Mouse (Mus musculus): ENCODE measurements around the gene Scai. TPM values are rescaled to one million over a fixed set of nuclear protein-coding genes. Genes with fewer than 3 reads are reported as not detected.

Scai gene
- polyA plus RNA-seq, 1 experiment from 2014 or later: 12.1 TPM

DNA sequence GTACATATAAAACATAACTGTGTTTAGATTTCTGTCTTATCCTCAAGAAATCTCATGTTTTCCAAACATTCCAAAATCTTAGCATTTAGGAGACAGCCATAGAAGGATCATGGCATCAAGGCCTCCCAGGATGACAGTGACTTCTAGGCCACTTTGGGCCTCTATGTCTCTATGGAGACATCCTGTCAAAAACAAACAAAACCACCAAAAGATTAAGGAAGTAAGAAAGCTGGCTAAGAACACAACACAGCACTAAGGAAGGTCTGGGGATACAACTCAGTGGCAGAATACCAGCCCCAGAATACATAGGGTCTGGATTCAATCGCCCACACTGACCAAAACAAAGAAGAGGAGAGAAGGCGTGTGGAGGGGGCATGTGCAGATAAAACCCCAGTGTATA, 12.8 kb upstream of the Scai start:
- no peak overlapping the region for H3K4me2 ChIP-seq (ENCODE audit: low read length)
- no peak overlapping the region for H3K4me3 ChIP-seq (ENCODE audit: low read depth, low read length)
- DNase-seq (ENCODE audit: low spot score) (no peak), ATAC-seq (no peak)
- H3K27ac ChIP-seq (ENCODE audit: low read depth, low read length): no peak overlapping the region
- H3K4me1 ChIP-seq (ENCODE audit: control insufficient read depth, insufficient read depth, low read length): no peaks in the 10 kb centered on the region
- WGBS: 86% methylated on average over 2 of the region's 2 CpGs
- no peaks in the 10 kb centered on the region for H3K9me3 ChIP-seq (replicated peaks; ENCODE audit: control insufficient read depth, low read length)
- H3K27me3 ChIP-seq (replicated peaks; ENCODE audit: control insufficient read depth, insufficient read depth, low read length): no peaks in the 10 kb centered on the region
- H3K36me3 ChIP-seq (ENCODE audit: control insufficient read depth, insufficient read depth, low read length): peaks cover 26% of the 10 kb centered on the region
- H3K9ac ChIP-seq (ENCODE audit: low read length): no peak overlapping the region

DNA sequence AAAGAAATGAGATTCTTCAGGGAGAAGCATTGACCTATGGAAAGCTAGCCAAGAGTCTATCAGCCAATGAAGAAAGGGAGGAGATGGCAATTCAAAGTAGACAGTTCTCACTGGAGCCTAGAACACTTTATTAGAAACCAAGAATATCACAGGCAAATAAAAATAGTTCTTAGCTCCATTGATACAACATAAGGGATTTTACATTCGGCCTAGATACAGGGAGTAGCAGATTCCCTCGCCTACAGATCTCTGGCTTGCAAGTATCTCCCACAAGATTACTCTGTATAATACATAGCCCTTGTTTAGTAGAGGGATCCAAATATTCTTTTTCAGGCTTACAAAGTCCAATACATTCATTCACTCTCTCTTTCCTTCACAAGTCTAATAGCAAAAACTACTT, 4.3 kb upstream of the Scai start:
- H3K36me3 ChIP-seq (ENCODE audit: control insufficient read depth, insufficient read depth, low read length): peaks cover 17% of the 10 kb centered on the region
- H3K9me3 ChIP-seq (replicated peaks; ENCODE audit: control insufficient read depth, low read length): no peaks in the 10 kb centered on the region
- H3K4me2 ChIP-seq (ENCODE audit: low read length): no peak overlapping the region
- no peaks in the 10 kb centered on the region for H3K4me1 ChIP-seq (ENCODE audit: control insufficient read depth, insufficient read depth, low read length)
- no peak overlapping the region for H3K9ac ChIP-seq (ENCODE audit: low read length)
- no peaks in the 10 kb centered on the region for H3K27me3 ChIP-seq (replicated peaks; ENCODE audit: control insufficient read depth, insufficient read depth, low read length)
- DNase-seq (ENCODE audit: low spot score) (no peak), ATAC-seq (no peak)
- no peak overlapping the region for H3K27ac ChIP-seq (ENCODE audit: low read depth, low read length)
- WGBS: 94% methylated on average over 2 of the region's 2 CpGs
- H3K4me3 ChIP-seq (ENCODE audit: low read depth, low read length): no peak overlapping the region

DNA sequence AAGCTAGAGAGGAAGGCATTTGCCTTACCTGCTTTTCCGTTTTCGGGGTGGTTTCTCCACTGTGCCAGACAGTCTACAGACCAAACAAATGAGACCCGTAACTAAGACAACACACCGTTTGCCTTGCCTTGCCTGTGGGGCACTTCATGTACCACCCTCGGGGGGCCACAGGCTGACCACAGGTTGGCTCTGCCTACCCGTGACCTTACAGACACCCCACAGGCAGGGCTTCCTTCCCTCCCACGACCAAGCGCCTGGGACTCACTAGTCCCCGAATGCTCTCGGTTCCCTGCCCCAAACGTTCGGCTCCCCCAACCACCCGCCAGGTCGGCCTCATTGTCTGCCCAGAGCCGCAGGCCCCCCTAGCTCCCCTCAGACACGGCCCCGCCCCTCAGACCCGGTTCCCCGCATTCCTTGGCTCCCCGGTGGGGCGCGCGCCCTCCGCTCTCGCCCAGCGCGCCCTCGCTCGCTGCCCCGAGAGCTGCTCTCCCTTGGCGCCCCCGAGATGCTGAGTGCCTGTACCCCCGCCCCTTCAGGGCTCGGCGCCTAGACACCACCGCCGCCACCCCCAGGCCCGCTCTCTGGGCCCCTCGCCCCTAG, 473 bp downstream of the Scai start:
- peaks cover 16% of the 10 kb centered on the region; the same call in 1 of the 2 replicates for H3K36me3 ChIP-seq (ENCODE audit: control insufficient read depth, insufficient read depth, low read length)
- H3K9ac ChIP-seq (ENCODE audit: low read length): peak overlapping the region; percentile 96
- WGBS: under 1% methylated on average over 39 of the region's 39 CpGs
- H3K9me3 ChIP-seq (replicated peaks; ENCODE audit: control insufficient read depth, low read length): no peaks in the 10 kb centered on the region
- DNase-seq (ENCODE audit: low spot score): peak; percentile 77
- H3K4me3 ChIP-seq (ENCODE audit: low read depth, low read length): peak overlapping the region; percentile 86
- H3K4me2 ChIP-seq (ENCODE audit: low read length): peak overlapping the region; percentile 74
- H3K27me3 ChIP-seq (replicated peaks; ENCODE audit: control insufficient read depth, insufficient read depth, low read length): no peaks in the 10 kb centered on the region
- peak overlapping the region; percentile 97 for H3K27ac ChIP-seq (ENCODE audit: low read depth, low read length)
- H3K4me1 ChIP-seq (ENCODE audit: control insufficient read depth, insufficient read depth, low read length): peaks cover 6% of the 10 kb centered on the region
- ATAC-seq: peak; percentile 87

DNA sequence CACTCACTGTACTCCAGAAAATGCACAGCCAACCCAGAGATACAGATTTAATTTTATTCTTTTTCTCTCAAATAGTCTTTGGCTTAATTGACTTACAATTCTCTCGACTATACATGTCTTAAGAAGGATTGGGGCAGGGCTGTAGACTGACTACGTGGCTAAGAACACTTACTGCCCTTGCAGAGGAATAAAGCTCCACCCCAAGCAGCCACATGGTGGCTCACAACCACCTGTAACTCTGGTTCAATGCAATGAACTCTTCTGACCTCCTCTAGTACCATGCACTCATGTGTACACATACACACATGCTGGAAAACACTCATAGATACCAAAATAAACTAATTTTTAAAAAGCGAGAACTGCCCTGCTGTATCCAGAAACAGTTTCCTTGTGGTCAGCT, 4.6 kb downstream of the Scai start:
- DNase-seq (ENCODE audit: low spot score) (no peak), ATAC-seq (no peak)
- peaks cover 6% of the 10 kb centered on the region for H3K4me1 ChIP-seq (ENCODE audit: control insufficient read depth, insufficient read depth, low read length)
- no peak overlapping the region for H3K27ac ChIP-seq (ENCODE audit: low read depth, low read length)
- no peaks in the 10 kb centered on the region for H3K27me3 ChIP-seq (replicated peaks; ENCODE audit: control insufficient read depth, insufficient read depth, low read length)
- no peak overlapping the region for H3K9ac ChIP-seq (ENCODE audit: low read length)
- no peaks in the 10 kb centered on the region for H3K9me3 ChIP-seq (replicated peaks; ENCODE audit: control insufficient read depth, low read length)
- 85% methylated on average over 3 of the region's 3 CpGs for WGBS
- no peak overlapping the region for H3K4me3 ChIP-seq (ENCODE audit: low read depth, low read length)
- H3K4me2 ChIP-seq (ENCODE audit: low read length): no peak overlapping the region
- peaks cover 34% of the 10 kb centered on the region; the same call in 1 of the 2 replicates for H3K36me3 ChIP-seq (ENCODE audit: control insufficient read depth, insufficient read depth, low read length)

DNA sequence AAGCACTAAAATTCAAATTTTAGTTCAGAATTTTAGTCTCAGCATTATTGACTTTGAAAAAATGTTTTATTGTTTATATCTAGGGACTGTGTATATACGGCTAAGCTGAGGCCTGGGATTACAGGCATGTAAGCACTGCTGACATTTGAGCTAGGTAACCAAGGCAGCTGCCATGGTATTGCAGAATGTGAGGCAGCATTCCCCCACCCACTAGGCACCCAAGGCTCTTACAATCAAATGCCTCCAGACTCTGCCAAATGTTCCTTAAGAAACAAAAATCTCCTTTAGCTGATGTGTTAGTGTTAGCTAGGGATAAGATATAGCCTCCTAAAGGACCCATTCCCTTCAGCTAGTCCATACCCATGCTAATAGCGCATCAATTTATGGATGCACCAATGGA, 6.9 kb downstream of the Scai start:
- Histone ChIP-seq H3K4me3 (ENCODE audit: low read depth, low read length) (no peak overlapping the region), H3K27ac (ENCODE audit: low read depth, low read length) (no peak overlapping the region), H3K36me3 (ENCODE audit: control insufficient read depth, insufficient read depth, low read length) (peaks cover 49% of the 10 kb centered on the region; the same call in 1 of the 2 replicates), H3K9me3 (replicated peaks; ENCODE audit: control insufficient read depth, low read length) (no peaks in the 10 kb centered on the region), H3K4me2 (ENCODE audit: low read length) (no peak overlapping the region), H3K27me3 (replicated peaks; ENCODE audit: control insufficient read depth, insufficient read depth, low read length) (no peaks in the 10 kb centered on the region), H3K9ac (ENCODE audit: low read length) (no peak overlapping the region), H3K4me1 (ENCODE audit: control insufficient read depth, insufficient read depth, low read length) (no peaks in the 10 kb centered on the region; the same call in 1 of the 2 replicates)
- ATAC-seq: no peak
- WGBS: 96% methylated on average over 2 of the region's 2 CpGs
- DNase-seq (ENCODE audit: low spot score): no peak

DNA sequence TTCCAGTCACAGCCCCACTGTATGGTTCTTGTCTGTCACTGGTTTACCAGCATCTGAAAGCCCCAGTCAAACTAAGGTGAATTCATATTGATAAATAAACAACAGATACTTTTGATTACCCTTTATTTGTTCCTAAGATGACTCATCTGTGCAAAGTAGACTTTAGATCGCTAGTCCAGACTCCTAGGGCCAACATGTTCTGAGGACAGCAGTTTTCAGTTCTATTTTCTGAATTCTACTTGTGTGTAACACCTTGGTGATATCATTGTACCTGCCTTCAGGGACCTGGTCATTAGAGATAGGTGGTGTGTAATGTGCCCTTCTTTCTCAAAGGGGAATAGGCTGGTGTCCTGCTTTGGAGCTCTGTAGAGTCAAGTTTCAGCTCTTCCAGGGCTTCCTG, 29.5 kb downstream of the Scai start:
- Histone ChIP-seq H3K27me3 (replicated peaks; ENCODE audit: control insufficient read depth, insufficient read depth, low read length) (no peaks in the 10 kb centered on the region), H3K9me3 (replicated peaks; ENCODE audit: control insufficient read depth, low read length) (no peaks in the 10 kb centered on the region), H3K4me2 (ENCODE audit: low read length) (no peak overlapping the region), H3K27ac (ENCODE audit: low read depth, low read length) (no peak overlapping the region), H3K9ac (ENCODE audit: low read length) (no peak overlapping the region), H3K4me3 (ENCODE audit: low read depth, low read length) (no peak overlapping the region), H3K36me3 (ENCODE audit: control insufficient read depth, insufficient read depth, low read length) (peaks cover 7% of the 10 kb centered on the region; the same call in 1 of the 2 replicates), H3K4me1 (ENCODE audit: control insufficient read depth, insufficient read depth, low read length) (no peaks in the 10 kb centered on the region)
- WGBS: 94% methylated on average over 1 of the region's 1 CpGs
- ATAC-seq (no peak), DNase-seq (ENCODE audit: low spot score) (no peak)

DNA sequence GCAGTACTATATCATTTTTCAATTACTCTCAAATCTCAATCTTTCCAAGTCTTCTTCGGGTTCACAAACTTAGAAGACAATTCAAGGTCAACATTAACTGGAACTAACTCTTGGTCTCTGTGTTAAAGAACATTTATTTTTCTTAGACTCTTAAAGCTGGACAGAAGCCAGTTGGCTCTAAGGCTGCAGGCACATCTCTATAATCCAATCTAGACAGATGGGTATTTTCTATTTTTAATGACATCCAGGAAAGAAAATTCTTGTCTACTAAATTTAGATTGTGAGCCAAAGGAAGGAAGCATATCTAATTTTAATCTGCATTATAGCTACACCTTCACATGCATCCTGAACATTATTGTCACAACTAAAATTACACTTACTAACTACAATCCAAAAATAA, 32.6 kb downstream of the Scai start:
- Histone ChIP-seq H3K9ac (ENCODE audit: low read length) (no peak overlapping the region), H3K4me3 (ENCODE audit: low read depth, low read length) (no peak overlapping the region), H3K4me2 (ENCODE audit: low read length) (no peak overlapping the region), H3K27ac (ENCODE audit: low read depth, low read length) (no peak overlapping the region), H3K27me3 (replicated peaks; ENCODE audit: control insufficient read depth, insufficient read depth, low read length) (no peaks in the 10 kb centered on the region), H3K4me1 (ENCODE audit: control insufficient read depth, insufficient read depth, low read length) (no peaks in the 10 kb centered on the region), H3K36me3 (ENCODE audit: control insufficient read depth, insufficient read depth, low read length) (peaks cover 7% of the 10 kb centered on the region; the same call in 1 of the 2 replicates), H3K9me3 (replicated peaks; ENCODE audit: control insufficient read depth, low read length) (no peaks in the 10 kb centered on the region)
- ATAC-seq (no peak), DNase-seq (ENCODE audit: low spot score) (peak; percentile 41)
- WGBS: 91% methylated on average over 1 of the region's 1 CpGs

DNA sequence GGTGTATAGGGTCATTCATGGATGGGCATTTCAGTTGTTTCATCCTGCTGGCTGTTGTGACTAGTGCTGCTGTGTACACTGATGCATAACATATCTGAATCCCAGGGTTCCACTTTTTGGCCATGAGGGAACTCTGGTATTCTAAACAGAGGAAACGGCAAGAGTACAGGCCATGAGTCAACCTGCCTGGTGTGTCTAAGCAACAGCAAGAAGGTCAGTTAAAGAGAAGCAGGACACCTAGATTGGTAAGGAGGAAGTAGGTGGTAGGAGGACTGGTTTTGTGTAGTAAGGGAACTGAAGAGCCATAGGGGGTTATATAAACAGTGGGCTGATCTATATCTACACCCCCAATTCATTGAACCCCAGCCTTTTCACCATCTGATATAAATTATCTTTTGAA, 33.7 kb downstream of the Scai start:
- Histone ChIP-seq H3K9me3 (replicated peaks; ENCODE audit: control insufficient read depth, low read length) (no peaks in the 10 kb centered on the region), H3K9ac (ENCODE audit: low read length) (no peak overlapping the region), H3K4me2 (ENCODE audit: low read length) (no peak overlapping the region), H3K27ac (ENCODE audit: low read depth, low read length) (no peak overlapping the region), H3K36me3 (ENCODE audit: control insufficient read depth, insufficient read depth, low read length) (peaks cover 7% of the 10 kb centered on the region; the same call in 1 of the 2 replicates), H3K27me3 (replicated peaks; ENCODE audit: control insufficient read depth, insufficient read depth, low read length) (no peaks in the 10 kb centered on the region), H3K4me1 (ENCODE audit: control insufficient read depth, insufficient read depth, low read length) (no peaks in the 10 kb centered on the region), H3K4me3 (ENCODE audit: low read depth, low read length) (no peak overlapping the region)
- ATAC-seq: no peak
- no peak for DNase-seq (ENCODE audit: low spot score)
- WGBS: 97% methylated on average over 1 of the region's 1 CpGs

DNA sequence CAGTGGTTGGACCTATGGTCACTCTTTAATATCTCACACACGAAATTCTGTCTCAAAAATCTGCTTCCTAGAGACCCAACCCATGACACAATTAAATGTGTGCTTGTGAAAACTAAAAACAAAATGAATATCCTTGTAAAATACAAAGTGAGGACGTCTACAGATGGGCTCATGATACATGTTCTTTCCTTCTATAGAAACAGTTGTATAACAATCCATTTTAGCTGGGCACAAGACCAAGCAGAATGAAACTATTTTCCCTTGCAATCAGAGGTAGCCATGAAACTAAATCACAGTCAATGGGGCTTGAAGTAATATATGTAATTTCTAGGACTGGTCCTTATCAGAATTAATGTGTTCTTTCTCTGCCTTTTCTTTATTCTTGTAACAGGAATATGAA, 39.6 kb downstream of the Scai start:
- Histone ChIP-seq H3K4me2 (ENCODE audit: low read length) (no peak overlapping the region), H3K27ac (ENCODE audit: low read depth, low read length) (no peak overlapping the region), H3K27me3 (replicated peaks; ENCODE audit: control insufficient read depth, insufficient read depth, low read length) (no peaks in the 10 kb centered on the region), H3K9me3 (replicated peaks; ENCODE audit: control insufficient read depth, low read length) (no peaks in the 10 kb centered on the region), H3K36me3 (ENCODE audit: control insufficient read depth, insufficient read depth, low read length) (no peaks in the 10 kb centered on the region), H3K4me1 (ENCODE audit: control insufficient read depth, insufficient read depth, low read length) (no peaks in the 10 kb centered on the region), H3K4me3 (ENCODE audit: low read depth, low read length) (no peak overlapping the region), H3K9ac (ENCODE audit: low read length) (no peak overlapping the region)
- DNase-seq (ENCODE audit: low spot score) (no peak), ATAC-seq (no peak)
- 85% methylated on average over 2 of the region's 2 CpGs for WGBS

Data from forebrain, embryonic 14.5 days (tissue).